Mouse (Mus musculus): Measurements from ENCODE around the gene Clmp. TPM values are rescaled to one million over a fixed set of nuclear protein-coding genes. Genes with fewer than 3 reads are reported as not detected.
"Not testable (repeated sequence)": the region's sequence is repeated elsewhere in the genome, so short reads cannot be mapped to it uniquely, and the experiment has no call there.

The Clmp gene
- polyA plus RNA-seq, 1 experiment from 2014 or later, result 26.2 TPM

DNA sequence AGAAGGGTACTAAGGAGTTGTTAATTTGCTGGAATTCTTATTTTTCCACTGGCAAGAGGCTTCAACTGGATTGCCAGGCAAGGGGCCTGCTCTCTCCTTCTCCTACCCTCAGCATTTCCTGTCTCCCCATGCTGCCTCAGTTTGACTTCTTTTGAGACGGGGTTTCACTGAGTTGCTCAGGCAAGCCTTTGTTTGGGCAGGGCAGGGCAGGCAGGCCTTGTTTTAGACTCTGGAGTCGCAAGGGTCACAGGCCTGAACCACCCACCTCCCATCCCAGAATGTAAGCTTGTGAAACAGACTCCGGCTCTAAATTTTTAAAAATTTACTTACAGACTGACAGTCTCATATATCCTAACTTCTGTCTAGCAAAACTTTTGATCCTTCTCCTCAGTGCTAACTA, 113.3 kb downstream of the Clmp start:
- 26% methylated on average over 3 of the region's 3 CpGs for WGBS
- peak overlapping the region; percentile 98 for H3K27ac ChIP-seq (ENCODE audit: low read depth, low read length)
- peaks cover 19% of the 10 kb centered on the region for H3K4me1 ChIP-seq (ENCODE audit: control insufficient read depth, insufficient read depth, low read length)
- no peaks in the 10 kb centered on the region for H3K9me3 ChIP-seq (ENCODE audit: control insufficient read depth, low read length)
- peak overlapping the region; percentile 57; the same call in 1 of the 2 replicates for H3K4me2 ChIP-seq
- peak; percentile 91 for DNase-seq (ENCODE audit: low spot score, missing footprints)
- no peak overlapping the region for H3K4me3 ChIP-seq (ENCODE audit: low read depth, low read length)
- no peaks in the 10 kb centered on the region for H3K27me3 ChIP-seq (ENCODE audit: control insufficient read depth, insufficient read depth, low read length)
- ATAC-seq (ENCODE audit: low FRiP score), result no peak
- H3K9ac ChIP-seq (ENCODE audit: low read length), result peak overlapping the region; percentile 85
- peaks cover 6% of the 10 kb centered on the region; the same call in 1 of the 2 replicates for H3K36me3 ChIP-seq (ENCODE audit: control insufficient read depth, insufficient read depth, low read length)

DNA sequence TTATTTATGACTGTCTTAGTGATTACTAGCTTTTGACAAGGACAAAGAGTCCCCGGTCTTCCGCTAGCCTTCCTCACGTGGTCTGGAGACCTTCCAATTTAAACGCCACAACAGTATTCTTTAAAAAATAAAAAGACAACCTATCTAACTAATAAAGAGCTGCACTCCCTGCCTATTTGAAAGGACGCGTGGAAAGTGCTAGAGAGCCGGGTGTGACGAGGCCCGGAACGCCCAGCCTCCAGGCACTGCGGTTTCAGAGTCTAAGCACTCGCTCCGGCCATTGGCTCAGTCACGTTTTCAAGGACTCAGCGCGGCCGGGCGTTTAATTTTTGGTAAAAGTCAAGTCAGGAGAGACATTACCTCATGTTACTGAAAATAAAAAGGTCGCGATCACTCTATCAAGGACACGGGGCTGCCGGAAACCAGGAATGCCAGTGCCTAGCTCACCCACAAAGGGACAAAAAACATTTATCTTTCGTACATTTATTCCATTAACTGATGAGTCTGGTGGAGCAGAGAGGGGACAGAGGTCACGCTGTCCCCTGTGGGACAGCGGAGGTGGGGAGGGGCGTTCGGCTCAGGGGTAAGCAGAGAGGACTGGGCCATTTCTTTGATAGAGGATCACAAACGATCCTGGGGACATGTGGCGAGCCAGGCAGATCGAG, 114.2 kb downstream of the Clmp start:
- DNase-seq (ENCODE audit: low spot score, missing footprints) (peak; percentile 97), ATAC-seq (ENCODE audit: low FRiP score) (peak; percentile 57)
- WGBS, result 3% methylated on average over 30 of the region's 30 CpGs
- Histone ChIP-seq H3K36me3 (ENCODE audit: control insufficient read depth, insufficient read depth, low read length) (peaks cover 7% of the 10 kb centered on the region; the same call in 1 of the 2 replicates), H3K27me3 (ENCODE audit: control insufficient read depth, insufficient read depth, low read length) (no peaks in the 10 kb centered on the region), H3K9ac (ENCODE audit: low read length) (peak overlapping the region; percentile 85), H3K4me3 (ENCODE audit: low read depth, low read length) (peak overlapping the region; percentile 98), H3K4me1 (ENCODE audit: control insufficient read depth, insufficient read depth, low read length) (peaks cover 19% of the 10 kb centered on the region), H3K27ac (ENCODE audit: low read depth, low read length) (peak overlapping the region; percentile 98), H3K9me3 (ENCODE audit: control insufficient read depth, low read length) (no peaks in the 10 kb centered on the region), H3K4me2 (peak overlapping the region; percentile 57)

DNA sequence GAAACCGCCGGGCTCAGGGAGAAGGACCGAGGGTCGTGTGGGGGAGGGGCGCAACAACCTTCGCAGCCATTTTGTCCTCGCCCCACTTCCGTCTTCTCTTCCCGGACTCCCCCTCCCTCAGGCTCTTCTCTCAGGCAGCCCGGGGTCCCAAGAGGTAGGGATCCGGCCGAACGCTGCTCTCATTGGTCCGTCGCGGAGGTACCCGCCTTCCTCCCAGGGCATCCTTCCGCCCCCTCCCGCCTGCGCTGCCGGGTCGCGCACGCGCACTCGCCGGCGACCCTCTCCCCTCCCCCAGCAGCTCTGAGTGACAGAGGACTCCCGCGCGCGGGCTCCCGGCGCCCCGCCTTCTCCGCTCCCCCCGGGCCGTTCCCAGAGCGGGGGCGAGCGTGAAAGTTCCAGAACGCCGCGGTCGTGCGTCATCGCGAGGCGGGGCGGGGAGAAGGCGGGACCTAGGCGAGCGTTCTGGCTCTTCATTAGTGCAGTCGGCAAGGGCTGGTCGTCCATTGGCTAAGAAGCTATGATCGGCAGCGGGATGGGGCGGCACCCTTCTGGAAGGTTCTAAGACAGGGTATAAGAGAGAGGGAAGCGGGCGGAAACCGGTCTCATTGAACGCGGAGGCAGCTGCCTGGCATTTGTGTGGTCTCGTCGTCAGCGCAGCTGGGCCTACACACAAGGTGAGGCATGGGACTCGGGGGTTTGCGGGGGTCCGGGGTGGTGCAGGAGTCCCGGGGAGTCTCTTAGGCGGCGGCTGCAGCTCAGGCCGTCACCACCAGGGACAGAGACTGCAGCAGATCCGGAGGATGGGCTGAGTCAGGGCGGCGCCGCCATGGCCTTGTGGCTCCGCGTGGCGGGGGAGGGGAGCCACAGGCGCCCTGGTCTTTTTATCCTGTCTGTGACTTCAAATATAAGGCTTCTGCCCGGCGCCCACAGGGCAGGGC, 115.2 kb downstream of the Clmp start, which contains the start of gene Hspa8:
TSS of gene Hspa8 (plus strand) at position 310 of the 938 bp plus-strand sequence.
- peaks cover 27% of the 10 kb centered on the region for H3K4me1 ChIP-seq (ENCODE audit: control insufficient read depth, insufficient read depth, low read length)
- peak within 1 kb of the TSS; percentile 83 for H3K4me2 ChIP-seq
- H3K36me3 ChIP-seq (ENCODE audit: control insufficient read depth, insufficient read depth, low read length), result peaks cover 15% of the 10 kb centered on the region
- H3K4me3 ChIP-seq (ENCODE audit: low read depth, low read length), result peak within 1 kb of the TSS; percentile 98
- ATAC-seq (ENCODE audit: low FRiP score), result peak; percentile 97
- peak; percentile 100 for DNase-seq (ENCODE audit: low spot score, missing footprints)
- peak within 1 kb of the TSS; percentile 98 for H3K27ac ChIP-seq (ENCODE audit: low read depth, low read length)
- no peaks in the 10 kb centered on the region for H3K27me3 ChIP-seq (ENCODE audit: control insufficient read depth, insufficient read depth, low read length)
- H3K9ac ChIP-seq (ENCODE audit: low read length), result peak within 1 kb of the TSS; percentile 99
- under 1% methylated on average over 81 of the region's 83 CpGs for WGBS
- H3K9me3 ChIP-seq (ENCODE audit: control insufficient read depth, low read length), result no peaks in the 10 kb centered on the region

DNA sequence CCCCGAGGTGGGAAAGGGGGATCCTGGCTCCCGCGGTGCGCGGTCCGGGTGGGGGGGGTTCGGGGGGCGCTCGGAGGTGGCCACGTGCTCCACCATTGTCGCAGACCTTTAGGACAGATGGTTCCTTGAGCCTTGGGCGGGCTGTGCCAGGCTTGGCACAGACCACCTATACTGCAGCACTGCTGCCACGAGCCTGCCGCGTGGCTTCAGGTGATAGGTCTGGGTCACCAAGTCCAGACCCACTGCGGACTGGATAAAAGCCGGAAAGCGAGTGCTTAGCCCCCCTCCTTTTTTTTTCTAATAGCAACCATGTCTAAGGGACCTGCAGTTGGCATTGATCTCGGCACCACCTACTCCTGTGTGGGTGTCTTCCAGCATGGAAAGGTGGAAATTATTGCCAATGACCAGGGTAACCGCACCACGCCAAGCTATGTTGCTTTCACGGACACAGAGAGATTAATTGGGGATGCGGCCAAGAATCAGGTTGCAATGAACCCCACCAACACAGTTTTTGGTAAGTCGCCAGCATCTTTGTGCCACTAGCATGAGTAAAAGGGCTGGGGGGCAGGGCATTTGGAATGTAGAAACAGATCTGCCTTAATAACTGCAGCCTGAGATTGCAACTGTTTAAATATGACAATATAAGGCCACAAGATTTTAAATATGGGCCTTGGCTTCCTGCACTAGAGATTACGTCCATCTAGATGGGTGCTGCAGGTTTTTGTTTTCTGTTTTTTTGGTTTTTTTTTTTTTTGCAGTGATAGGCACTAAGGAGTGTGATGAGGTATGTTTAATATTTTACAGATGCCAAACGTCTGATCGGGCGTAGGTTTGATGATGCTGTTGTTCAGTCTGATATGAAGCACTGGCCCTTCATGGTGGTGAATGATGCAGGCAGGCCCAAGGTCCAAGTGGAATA, 116.1 kb downstream of the Clmp start:
- H3K27me3 ChIP-seq (ENCODE audit: control insufficient read depth, insufficient read depth, low read length); H3K9me3 ChIP-seq (ENCODE audit: control insufficient read depth, low read length): not testable (repeated sequence)
- H3K4me3 ChIP-seq (ENCODE audit: low read depth, low read length), result peak overlapping the region; percentile 98
- peak overlapping the region; percentile 90 for H3K27ac ChIP-seq (ENCODE audit: low read depth, low read length)
- peaks cover 33% of the 10 kb centered on the region for H3K4me1 ChIP-seq (ENCODE audit: control insufficient read depth, insufficient read depth, low read length)
- WGBS, result under 1% methylated on average over 27 of the region's 28 CpGs
- peak overlapping the region; percentile 83 for H3K4me2 ChIP-seq
- peak; percentile 92 for DNase-seq (ENCODE audit: low spot score, missing footprints)
- H3K36me3 ChIP-seq (ENCODE audit: control insufficient read depth, insufficient read depth, low read length), result peaks cover 15% of the 10 kb centered on the region
- peak; percentile 15; the same call in 1 of the 2 replicates for ATAC-seq (ENCODE audit: low FRiP score)
- peak overlapping the region; percentile 99 for H3K9ac ChIP-seq (ENCODE audit: low read length)

DNA sequence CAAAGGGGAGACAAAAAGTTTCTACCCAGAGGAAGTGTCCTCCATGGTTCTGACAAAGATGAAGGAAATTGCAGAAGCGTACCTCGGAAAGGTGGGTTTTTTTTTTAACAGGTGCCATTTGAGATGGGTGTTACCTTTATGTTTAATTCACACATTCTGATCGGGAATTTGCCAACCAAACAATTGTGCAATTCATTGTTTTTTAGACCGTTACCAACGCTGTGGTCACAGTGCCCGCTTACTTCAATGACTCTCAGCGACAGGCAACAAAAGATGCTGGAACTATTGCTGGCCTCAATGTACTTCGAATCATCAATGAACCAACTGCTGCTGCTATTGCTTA, 116.7 kb downstream of the Clmp start:
- Histone ChIP-seq H3K9ac (ENCODE audit: low read length) (peak overlapping the region; percentile 99), H3K36me3 (ENCODE audit: control insufficient read depth, insufficient read depth, low read length) (peaks cover 15% of the 10 kb centered on the region), H3K4me3 (ENCODE audit: low read depth, low read length) (peak overlapping the region; percentile 98), H3K4me2 (peak overlapping the region; percentile 83), H3K4me1 (ENCODE audit: control insufficient read depth, insufficient read depth, low read length) (peaks cover 35% of the 10 kb centered on the region)
- not testable (repeated sequence) for ATAC-seq (ENCODE audit: low FRiP score); H3K9me3 ChIP-seq (ENCODE audit: control insufficient read depth, low read length); H3K27ac ChIP-seq (ENCODE audit: low read depth, low read length); H3K27me3 ChIP-seq (ENCODE audit: control insufficient read depth, insufficient read depth, low read length)
- peak; percentile 72 for DNase-seq (ENCODE audit: low spot score, missing footprints)
- 6% methylated on average over 8 of the region's 8 CpGs for WGBS

DNA sequence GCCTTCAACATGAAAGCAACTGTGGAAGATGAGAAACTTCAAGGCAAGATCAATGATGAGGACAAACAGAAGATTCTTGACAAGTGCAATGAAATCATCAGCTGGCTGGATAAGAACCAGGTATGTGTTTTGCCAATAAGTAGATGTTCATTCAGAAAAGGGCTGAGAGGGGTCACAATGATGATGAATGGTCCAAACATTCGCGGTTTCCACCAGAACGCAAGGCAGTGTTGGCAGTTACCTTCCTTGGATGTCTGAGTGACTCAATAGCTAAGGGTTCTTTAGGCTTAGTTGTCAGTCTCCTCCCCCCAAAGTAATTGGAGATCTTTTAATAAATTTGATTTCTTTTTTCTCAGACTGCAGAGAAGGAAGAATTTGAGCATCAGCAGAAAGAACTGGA, 118.8 kb downstream of the Clmp start:
- ATAC-seq (ENCODE audit: low FRiP score); H3K9me3 ChIP-seq (ENCODE audit: control insufficient read depth, low read length); DNase-seq (ENCODE audit: low spot score, missing footprints); H3K4me3 ChIP-seq (ENCODE audit: low read depth, low read length); H3K27me3 ChIP-seq (ENCODE audit: control insufficient read depth, insufficient read depth, low read length); H3K27ac ChIP-seq (ENCODE audit: low read depth, low read length); H3K9ac ChIP-seq (ENCODE audit: low read length): not testable (repeated sequence)
- WGBS, result 77% methylated on average over 3 of the region's 3 CpGs
- Histone ChIP-seq H3K36me3 (ENCODE audit: control insufficient read depth, insufficient read depth, low read length) (peaks cover 15% of the 10 kb centered on the region), H3K4me1 (ENCODE audit: control insufficient read depth, insufficient read depth, low read length) (peaks cover 40% of the 10 kb centered on the region), H3K4me2 (peak overlapping the region; percentile 43; the same call in 1 of the 2 replicates)

DNA sequence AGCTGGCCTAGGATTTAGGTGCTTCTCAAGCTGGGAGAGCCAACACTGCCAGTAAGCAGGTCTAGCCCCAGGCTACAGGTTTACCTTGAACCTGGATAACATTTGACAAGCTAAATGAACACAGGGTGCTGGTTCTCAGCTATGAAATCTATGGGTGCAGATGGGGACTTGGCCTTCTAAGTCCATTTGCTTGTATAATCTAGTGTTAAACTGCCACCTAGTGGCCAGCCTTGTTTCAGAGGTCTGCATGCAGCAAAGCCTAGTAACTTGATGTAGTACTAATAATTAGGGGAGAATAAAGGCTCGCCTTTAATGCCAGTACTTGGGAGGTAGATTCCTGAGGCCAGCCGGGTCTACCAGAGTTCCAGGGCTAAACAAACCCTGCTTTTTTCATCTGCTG, 119.5 kb downstream of the Clmp start:
- Histone ChIP-seq H3K4me2 (peak overlapping the region; percentile 9; the same call in 1 of the 2 replicates), H3K27ac (ENCODE audit: low read depth, low read length) (0 out of 2 replicates have a peak overlapping the region, but pooled peaks have one; percentile 2), H3K27me3 (ENCODE audit: control insufficient read depth, insufficient read depth, low read length) (no peaks in the 10 kb centered on the region), H3K36me3 (ENCODE audit: control insufficient read depth, insufficient read depth, low read length) (peaks cover 15% of the 10 kb centered on the region), H3K9me3 (ENCODE audit: control insufficient read depth, low read length) (no peaks in the 10 kb centered on the region), H3K9ac (ENCODE audit: low read length) (0 out of 2 replicates have a peak overlapping the region, but pooled peaks have one; percentile 12), H3K4me1 (ENCODE audit: control insufficient read depth, insufficient read depth, low read length) (peaks cover 37% of the 10 kb centered on the region), H3K4me3 (ENCODE audit: low read depth, low read length) (no peak overlapping the region)
- 15% methylated on average over 2 of the region's 2 CpGs for WGBS
- ATAC-seq (ENCODE audit: low FRiP score), result no peak
- peak; percentile 96 for DNase-seq (ENCODE audit: low spot score, missing footprints)

DNA sequence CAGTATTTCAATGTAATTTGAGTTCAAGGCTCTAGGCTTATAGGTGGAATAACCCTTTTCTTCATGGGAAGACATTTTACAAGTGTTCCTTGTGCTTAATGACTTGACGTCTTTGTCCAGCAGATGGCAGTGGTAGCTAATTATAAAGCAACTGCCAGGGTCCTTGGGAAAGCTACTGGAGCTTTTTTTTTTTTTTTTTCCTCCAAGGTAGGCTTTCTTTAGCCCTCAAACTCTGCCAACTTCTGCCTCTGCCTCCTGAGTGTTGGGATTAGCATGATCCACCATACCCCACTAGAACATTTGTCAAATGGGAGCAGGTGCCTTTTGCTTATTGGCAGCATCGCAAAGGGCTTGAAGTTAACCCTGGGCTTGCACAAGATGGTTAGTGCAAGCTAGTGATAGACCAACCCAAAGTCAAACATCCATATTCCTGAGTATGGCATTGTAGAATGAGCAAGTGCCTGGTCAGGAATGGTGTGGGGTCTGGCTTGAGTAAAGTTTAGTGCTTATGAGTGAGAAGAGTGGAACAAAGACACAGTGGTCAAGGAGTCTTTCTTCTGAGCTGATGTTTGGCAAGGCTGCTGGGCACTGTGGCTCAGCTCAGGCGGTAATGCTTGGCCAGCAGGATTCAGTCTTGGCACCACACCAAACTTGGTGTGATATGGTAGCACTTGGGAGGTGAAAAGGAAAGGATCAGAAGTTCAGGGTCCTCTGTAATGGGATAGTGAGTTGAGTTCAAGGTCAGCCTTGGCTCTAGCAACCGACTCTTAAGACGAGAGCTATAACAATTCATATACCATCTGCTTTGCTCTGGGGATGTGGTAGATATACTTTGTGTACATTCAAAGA, 120.9 kb downstream of the Clmp start:
- peak; percentile 93 for DNase-seq (ENCODE audit: low spot score, missing footprints)
- peaks cover 37% of the 10 kb centered on the region for H3K4me1 ChIP-seq (ENCODE audit: control insufficient read depth, insufficient read depth, low read length)
- no peaks in the 10 kb centered on the region for H3K27me3 ChIP-seq (ENCODE audit: control insufficient read depth, insufficient read depth, low read length)
- peaks cover 15% of the 10 kb centered on the region for H3K36me3 ChIP-seq (ENCODE audit: control insufficient read depth, insufficient read depth, low read length)
- peak overlapping the region; percentile 65 for H3K27ac ChIP-seq (ENCODE audit: low read depth, low read length)
- H3K4me2 ChIP-seq, result no peak overlapping the region
- WGBS, result 33% methylated on average over 5 of the region's 5 CpGs
- H3K4me3 ChIP-seq (ENCODE audit: low read depth, low read length), result no peak overlapping the region
- ATAC-seq (ENCODE audit: low FRiP score), result peak; percentile 26
- no peak overlapping the region for H3K9ac ChIP-seq (ENCODE audit: low read length)
- H3K9me3 ChIP-seq (ENCODE audit: control insufficient read depth, low read length), result no peaks in the 10 kb centered on the region
